23 mouse cellular contexts compared by ENCODE assay signal in genomic region chr4:125433511-125433910, GRCm38 (mm10). TPM values are rescaled to one million over a fixed set of nuclear protein-coding genes. Genes with fewer than 3 reads are reported as not detected.
DNase-seq lines count a peak whose midpoint lies in the region; ATAC-seq lines count a peak whose summit lies in the region.
"Had no signal": no experiment of that assay in that cellular context is flagged by ENCODE, and none has a peak within 500 bp of the region (broad histone marks: within the 10 kb centered on the region; RNA-seq: fewer than 3 reads in every experiment).

No protein-coding gene starts in this region.

- no peak overlapping the region for H3K4me3 ChIP-seq in hindbrain, embryonic 10.5 days
- no peak overlapping the region for H3K4me3 ChIP-seq in hindbrain, embryonic 12.5 days
- H3K4me3 ChIP-seq in heart, embryonic 10.5 days: no peak overlapping the region
- H3K4me3 ChIP-seq: embryonic facial prominence, embryonic 10.5 days; embryonic facial prominence, embryonic 12.5 days; forebrain, embryonic 13.5 days; forebrain, embryonic 15.5 days had no signal

- H3K4me2 ChIP-seq in hindbrain, embryonic 12.5 days (replicated peaks): no peak overlapping the region
- H3K4me2 ChIP-seq: embryonic facial prominence, embryonic 12.5 days; forebrain, embryonic 13.5 days; forebrain, embryonic 15.5 days had no signal

- H3K27ac ChIP-seq in hindbrain, embryonic 10.5 days: 0 out of 2 replicates have a peak overlapping the region, but pooled peaks have one; percentile 2
- no peak overlapping the region for H3K27ac ChIP-seq in hindbrain, embryonic 12.5 days
- H3K27ac ChIP-seq in heart, embryonic 10.5 days: no peak overlapping the region
- H3K27ac ChIP-seq: embryonic facial prominence, embryonic 10.5 days; embryonic facial prominence, embryonic 12.5 days; forebrain, embryonic 13.5 days; forebrain, embryonic 15.5 days had no signal

- H3K27me3 ChIP-seq in hindbrain, embryonic 10.5 days (ENCODE audit: insufficient read depth, poor library complexity, severe bottlenecking): peaks cover 11% of the 10 kb centered on the region; the same call in 1 of the 2 replicates
- H3K27me3 ChIP-seq in hindbrain, embryonic 12.5 days: no peaks in the 10 kb centered on the region; the same call in 1 of the 2 replicates
- 0 out of 2 replicates have a peak, but pooled peaks cover 8% of the 10 kb centered on the region for H3K27me3 ChIP-seq in heart, embryonic 10.5 days (ENCODE audit: insufficient read depth, poor library complexity, severe bottlenecking)
- H3K27me3 ChIP-seq: CH12.LX; forebrain, embryonic 15.5 days; Patski had no signal

- no peaks in the 10 kb centered on the region for H3K36me3 ChIP-seq in hindbrain, embryonic 10.5 days
- H3K36me3 ChIP-seq in hindbrain, embryonic 12.5 days: no peaks in the 10 kb centered on the region
- H3K36me3 ChIP-seq in heart, embryonic 10.5 days: no peaks in the 10 kb centered on the region
- H3K36me3 ChIP-seq: embryonic facial prominence, embryonic 10.5 days; embryonic facial prominence, embryonic 12.5 days; forebrain, embryonic 15.5 days; G1E had no signal

- 32% methylated on average over 3 of the region's 3 CpGs for WGBS in hindbrain, embryonic 10.5 days
- WGBS in hindbrain, embryonic 12.5 days: 32% methylated on average over 3 of the region's 3 CpGs
- WGBS in heart, embryonic 10.5 days: 59% methylated on average over 3 of the region's 3 CpGs

- ATAC-seq in hindbrain, embryonic 12.5 days (ENCODE audit: low FRiP score): no peak
- ATAC-seq: activated CD4-positive, CD25-positive, alpha-beta regulatory T cell, adult 4 months; forebrain, embryonic 13.5 days; forebrain, embryonic 15.5 days; forebrain, postnatal 0 days; Patski had no signal

- H3K9ac ChIP-seq in hindbrain, embryonic 12.5 days: no peak overlapping the region
- H3K9ac ChIP-seq: embryonic facial prominence, embryonic 12.5 days; forebrain, embryonic 13.5 days; forebrain, embryonic 15.5 days; forebrain, postnatal 0 days had no signal

- peaks cover 25% of the 10 kb centered on the region for H3K4me1 ChIP-seq in hindbrain, embryonic 10.5 days (replicated peaks)
- H3K4me1 ChIP-seq in hindbrain, embryonic 12.5 days: no peaks in the 10 kb centered on the region
- H3K4me1 ChIP-seq in heart, embryonic 10.5 days: 0 out of 2 replicates have a peak, but pooled peaks cover 3% of the 10 kb centered on the region
- H3K4me1 ChIP-seq: embryonic facial prominence, embryonic 12.5 days; forebrain, embryonic 13.5 days; forebrain, embryonic 15.5 days had no signal

- no peaks in the 10 kb centered on the region for H3K9me3 ChIP-seq in hindbrain, embryonic 10.5 days
- no peaks in the 10 kb centered on the region for H3K9me3 ChIP-seq in hindbrain, embryonic 12.5 days (replicated peaks)
- H3K9me3 ChIP-seq in heart, embryonic 10.5 days: no peaks in the 10 kb centered on the region
- H3K9me3 ChIP-seq: embryonic facial prominence, embryonic 10.5 days; embryonic facial prominence, embryonic 12.5 days; forebrain, embryonic 13.5 days; forebrain, embryonic 15.5 days had no signal

- no peak for DNase-seq in hindbrain, embryonic 10.5 days (ENCODE audit: low spot score)
- peak; percentile 57 for DNase-seq in retina, embryonic 14.5 days (ENCODE audit: low spot score)
- DNase-seq in retina, postnatal 1 day: peak; percentile 51
- DNase-seq in heart, embryonic 10.5 days (ENCODE audit: low spot score): no peak
- DNase-seq: adrenal gland, adult 8-10 months; adrenal gland, postnatal 14 days; adrenal gland, postnatal 36 days; cerebellum, adult 11-12 months; cerebellum, adult 2 months; cerebellum, adult 9-10 months; cerebellum, postnatal 10 days; cerebellum, postnatal 25 days; embryo, embryonic 11 days; forebrain, postnatal 0 days had no signal

RNA-seq across cellular contexts. Expression of gene Grik3, which starts 57.0 kb away (rescaled TPM):
- 0.80 and 1.1 TPM in 2 replicates for polyA plus RNA-seq in hindbrain, embryonic 10.5 days (2016; fragmentation: Nextera tagmentation; extraction: Ambion mirVana)
- 3.7 and 3.8 TPM in 2 replicates for polyA plus RNA-seq in hindbrain, embryonic 12.5 days (2016; fragmentation: Nextera tagmentation; extraction: Ambion mirVana)
- 0.12 and 0.15 TPM in 2 replicates for polyA plus RNA-seq in heart, embryonic 10.5 days (2016; fragmentation: Nextera tagmentation; extraction: Ambion mirVana)
- polyA plus RNA-seq: activated CD4-positive, CD25-positive, alpha-beta regulatory T cell, adult 4 months; G1E; Patski had no signal

Comparison
In these comparisons a context has a peak if more than half of its experiments do, and no peak if none do; other contexts are left out.
1. DNase-seq: peak in retina, embryonic 14.5 days (single experiment) and retina, postnatal 1 day (single experiment); none in hindbrain, embryonic 10.5 days (single experiment) and heart, embryonic 10.5 days (single experiment).